Mouse (Mus musculus) megakaryocyte, embryonic 14.5 days (primary cell): ENCODE data around the gene Ass1.

Experiments used
- FLI1 ChIP-seq: IDR thresholded peaks from 2 replicates; pipeline ENCODE4 v1.6.1; 2012; ENCODE audit warnings: low read length, inconsistent platforms, mixed read lengths
- GATA1 ChIP-seq: IDR thresholded peaks from 3 replicates; pipeline ENCODE4 v1.6.1; 2012; ENCODE audit warnings: mixed read lengths, low read length, inconsistent platforms, borderline replicate concordance

- TF ChIP-seq GATA1 (no peak), FLI1 (no peak)
Observed at GRCm38 (mm10) chr2:31492308-31492707, 22.3 kb downstream of the Ass1 start.
